Mouse (Mus musculus) CH12.LX (cell line): Measurements from ENCODE around the gene Pcgf3. TPM values are rescaled to one million over a fixed set of nuclear protein-coding genes. Genes with fewer than 3 reads are reported as not detected.
A peak's percentile ranks its signal among the peaks of the same experiment; 100 is the strongest.

Experiments
- DNase-seq: peaks from one replicate; pipeline ENCODE4 v3.0.0-alpha.2; 2013; ENCODE audit errors: extremely low read depth
- H3K27ac ChIP-seq: 2 replicates; pipeline ENCODE4 v1.5.1; 2012; ENCODE audit warnings: low read depth, mild to moderate bottlenecking, control low read depth, moderate library complexity; ENCODE audit not compliant: insufficient read depth
- H3K27me3 ChIP-seq: replicated peaks from 2 replicates; pipeline ENCODE3; 2012; ENCODE audit warnings: inconsistent platforms
- H3K36me3 ChIP-seq, 2 experiments: replicated peaks in 1 of 2; 2 replicates each; pipeline versions ENCODE3 to v1.6.1; 2012; ENCODE audit warnings: inconsistent platforms in 1 of 2, low read length in 1 of 2, mild to moderate bottlenecking in 1 of 2, mixed read lengths in 1 of 2, moderate library complexity in 1 of 2; ENCODE audit not compliant: control insufficient read depth in 1 of 2, insufficient read depth in 1 of 2
- H3K4me1 ChIP-seq, 2 experiments: 2 replicates each; pipeline ENCODE4 v1.6.1; 2012; ENCODE audit warnings: inconsistent platforms in 1 of 2, moderate library complexity in 1 of 2; ENCODE audit not compliant: insufficient read depth in 2 of 2, control insufficient read depth in 1 of 2
- H3K4me2 ChIP-seq: 2 replicates; pipeline ENCODE4 v1.6.1; 2012; ENCODE audit warnings: low read depth, mild to moderate bottlenecking, control low read depth; ENCODE audit not compliant: poor library complexity, insufficient read depth, severe bottlenecking
- H3K4me3 ChIP-seq, 3 experiments: fragments of 150-350 bp in 1 of 3; sonication (generic) in 1 of 3; replicated peaks in 1 of 3; 2 replicates each; pipeline versions ENCODE3 to v1.5.1; 2011 to 2012; ENCODE audit warnings: low read depth in 2 of 3, low read length in 2 of 3, mild to moderate bottlenecking in 2 of 3, moderate library complexity in 2 of 3, control low read depth in 1 of 3, improper control_type of control experiment in 1 of 3, inconsistent platforms in 1 of 3, mixed read lengths in 1 of 3; ENCODE audit not compliant: poor library complexity in 1 of 3
- H3K79me2 ChIP-seq: replicated peaks from 2 replicates; pipeline ENCODE4 v1.6.1; 2012; ENCODE audit warnings: mild to moderate bottlenecking, moderate library complexity; ENCODE audit not compliant: control insufficient read depth, poor library complexity, insufficient read depth, severe bottlenecking; ENCODE audit errors: extremely low read depth
- H3K9ac ChIP-seq: 2 replicates; pipeline ENCODE4 v1.6.1; 2012; ENCODE audit warnings: low read depth, mild to moderate bottlenecking, control low read depth, moderate library complexity; ENCODE audit not compliant: insufficient read depth
- H3K9me3 ChIP-seq: replicated peaks from 2 replicates; pipeline ENCODE3; 2012; ENCODE audit warnings: low read length, inconsistent platforms, mixed read lengths
- BHLHE40 ChIP-seq: IDR thresholded peaks from 2 replicates; pipeline ENCODE4 v1.6.1; 2011; ENCODE audit warnings: mild to moderate bottlenecking, low read depth, low read length, improper control_type of control experiment
- CHD1 ChIP-seq: IDR thresholded peaks from 2 replicates; pipeline ENCODE4 v1.6.1; 2012; ENCODE audit warnings: low read depth, low read length, improper control_type of control experiment, inconsistent platforms
- CHD2 ChIP-seq: IDR thresholded peaks from 2 replicates; pipeline ENCODE4 v1.6.1; 2011; ENCODE audit warnings: low read length, improper control_type of control experiment
- CTCF ChIP-seq, 2 experiments: IDR thresholded peaks in 1 of 2; conservative IDR thresholded peaks in 1 of 2; 2 replicates each; pipeline ENCODE4 v1.5.1; 2011 to 2012; ENCODE audit warnings: low read depth in 2 of 2, low read length in 2 of 2, improper control_type of control experiment in 1 of 2, inconsistent platforms in 1 of 2, mild to moderate bottlenecking in 1 of 2, moderate library complexity in 1 of 2
- E2F4 ChIP-seq: IDR thresholded peaks from 2 replicates; pipeline ENCODE4 v1.6.1; 2011; ENCODE audit warnings: low read depth, low read length, improper control_type of control experiment; ENCODE audit not compliant: insufficient replicate concordance
- ELF1 ChIP-seq: IDR thresholded peaks from 2 replicates; pipeline ENCODE4 v1.6.1; 2014; ENCODE audit warnings: low read depth, mild to moderate bottlenecking, inconsistent platforms, low read length, improper control_type of control experiment
- EP300 ChIP-seq: IDR thresholded peaks from 2 replicates; pipeline ENCODE4 v1.6.1; 2011; ENCODE audit warnings: low read length, improper control_type of control experiment
- ETS1 ChIP-seq: conservative IDR thresholded peaks from 2 replicates; pipeline ENCODE4 v1.6.1; 2012; ENCODE audit warnings: low read depth, mild to moderate bottlenecking, inconsistent platforms, low read length, improper control_type of control experiment, moderate library complexity
- GABPA ChIP-seq: IDR thresholded peaks from 2 replicates; pipeline ENCODE4 v1.6.1; 2012; ENCODE audit warnings: low read depth, low read length, improper control_type of control experiment, inconsistent platforms; ENCODE audit not compliant: insufficient replicate concordance
- HCFC1 ChIP-seq: IDR thresholded peaks from 2 replicates; pipeline ENCODE4 v1.6.1; 2012; ENCODE audit warnings: low read depth, mild to moderate bottlenecking, inconsistent platforms, low read length, improper control_type of control experiment
- IRF4 ChIP-seq: IDR thresholded peaks from 2 replicates; pipeline ENCODE4 v1.6.1; 2014; ENCODE audit warnings: low read depth, mild to moderate bottlenecking, inconsistent platforms, low read length, improper control_type of control experiment
- JUN ChIP-seq: IDR thresholded peaks from 2 replicates; pipeline ENCODE4 v1.6.1; 2011; ENCODE audit warnings: low read depth, mild to moderate bottlenecking, low read length, improper control_type of control experiment, moderate library complexity; ENCODE audit not compliant: insufficient read depth
- JUND ChIP-seq: conservative IDR thresholded peaks from 2 replicates; pipeline ENCODE4 v1.6.1; 2011; ENCODE audit warnings: low read depth, low read length, improper control_type of control experiment
- KAT2A ChIP-seq: IDR thresholded peaks from 2 replicates; pipeline ENCODE4 v1.6.1; 2012; ENCODE audit warnings: low read length, improper control_type of control experiment, inconsistent platforms; ENCODE audit not compliant: insufficient replicate concordance
- MAFK ChIP-seq: IDR thresholded peaks from 2 replicates; pipeline ENCODE4 v1.6.1; 2011; ENCODE audit warnings: low read length, improper control_type of control experiment; ENCODE audit not compliant: insufficient replicate concordance
- MAX ChIP-seq: IDR thresholded peaks from 2 replicates; pipeline ENCODE4 v1.6.1; 2011; ENCODE audit warnings: low read length, improper control_type of control experiment
- MAZ ChIP-seq: IDR thresholded peaks from 2 replicates; pipeline ENCODE4 v1.6.1; 2012; ENCODE audit warnings: low read depth, mild to moderate bottlenecking, inconsistent platforms, low read length, improper control_type of control experiment, moderate library complexity
- MEF2A ChIP-seq: IDR thresholded peaks from 2 replicates; pipeline ENCODE4 v1.6.1; 2014; ENCODE audit warnings: low read depth, mild to moderate bottlenecking, inconsistent platforms, low read length, improper control_type of control experiment, borderline replicate concordance
- MXI1 ChIP-seq: IDR thresholded peaks from 2 replicates; pipeline ENCODE4 v1.6.1; 2011; ENCODE audit warnings: mild to moderate bottlenecking, low read depth, low read length, improper control_type of control experiment
- MYC ChIP-seq: IDR thresholded peaks from 2 replicates; pipeline ENCODE4 v1.6.1; 2011; ENCODE audit warnings: low read depth, mild to moderate bottlenecking, improper control_type of control experiment, low read length
- NELFE ChIP-seq: IDR thresholded peaks from 2 replicates; pipeline ENCODE4 v1.6.1; 2011; ENCODE audit warnings: low read depth, low read length, improper control_type of control experiment
- NRF1 ChIP-seq: IDR thresholded peaks from 2 replicates; pipeline ENCODE4 v1.6.1; 2014; ENCODE audit warnings: low read depth, mild to moderate bottlenecking, inconsistent platforms, low read length, improper control_type of control experiment, moderate library complexity
- PAX5 ChIP-seq: IDR thresholded peaks from 2 replicates; pipeline ENCODE4 v1.6.1; 2012; ENCODE audit warnings: low read length, inconsistent platforms, mixed read lengths
- POLR2A ChIP-seq: IDR thresholded peaks from 2 replicates; pipeline ENCODE4 v1.6.1; 2011; ENCODE audit warnings: low read depth, mild to moderate bottlenecking, improper control_type of control experiment, low read length
- POLR2AphosphoS2 ChIP-seq: IDR thresholded peaks from 2 replicates; pipeline ENCODE4 v1.6.1; 2011; ENCODE audit warnings: low read depth, low read length, improper control_type of control experiment
- RAD21 ChIP-seq: IDR thresholded peaks from 2 replicates; pipeline ENCODE4 v1.6.1; 2011; ENCODE audit warnings: low read depth, mild to moderate bottlenecking, low read length, improper control_type of control experiment, moderate library complexity
- RCOR1 ChIP-seq: conservative IDR thresholded peaks from 2 replicates; pipeline ENCODE4 v1.6.1; 2012; ENCODE audit warnings: low read depth, mild to moderate bottlenecking, inconsistent platforms, low read length, improper control_type of control experiment
- SIN3A ChIP-seq: IDR thresholded peaks from 2 replicates; pipeline ENCODE4 v1.6.1; 2012; ENCODE audit warnings: low read length, improper control_type of control experiment, inconsistent platforms
- SMC3 ChIP-seq: IDR thresholded peaks from 2 replicates; pipeline ENCODE4 v1.6.1; 2011; ENCODE audit warnings: low read depth, low read length, improper control_type of control experiment
- TBP ChIP-seq: conservative IDR thresholded peaks from 2 replicates; pipeline ENCODE4 v1.6.1; 2011; ENCODE audit warnings: low read depth, low read length, improper control_type of control experiment
- TCF12 ChIP-seq: IDR thresholded peaks from 2 replicates; pipeline ENCODE4 v1.6.1; 2014; ENCODE audit warnings: low read depth, mild to moderate bottlenecking, inconsistent platforms, low read length, improper control_type of control experiment
- UBTF ChIP-seq: IDR thresholded peaks from 2 replicates; pipeline ENCODE4 v1.6.1; 2012; ENCODE audit warnings: low read depth, mild to moderate bottlenecking, inconsistent platforms, low read length, improper control_type of control experiment, moderate library complexity
- USF1 ChIP-seq: IDR thresholded peaks from 2 replicates; pipeline ENCODE4 v1.6.1; 2014; ENCODE audit warnings: low read depth, mild to moderate bottlenecking, inconsistent platforms, low read length, improper control_type of control experiment
- USF2 ChIP-seq: conservative IDR thresholded peaks from 2 replicates; pipeline ENCODE4 v1.6.1; 2011; ENCODE audit warnings: low read depth, low read length, improper control_type of control experiment
- ZC3H11A ChIP-seq: IDR thresholded peaks from 2 replicates; pipeline ENCODE4 v1.6.1; 2012; ENCODE audit warnings: low read depth, mild to moderate bottlenecking, inconsistent platforms, low read length, improper control_type of control experiment
- ZKSCAN1 ChIP-seq: IDR thresholded peaks from 2 replicates; pipeline ENCODE4 v1.6.1; 2012; ENCODE audit warnings: low read depth, inconsistent platforms, low read length, improper control_type of control experiment, borderline replicate concordance
- ZMIZ1 ChIP-seq: IDR thresholded peaks from 2 replicates; pipeline ENCODE4 v1.6.1; 2012; ENCODE audit warnings: low read depth, mild to moderate bottlenecking, inconsistent platforms, low read length, improper control_type of control experiment
- ZNF384 ChIP-seq: IDR thresholded peaks from 2 replicates; pipeline ENCODE4 v1.6.1; 2012; ENCODE audit warnings: low read depth, low read length, improper control_type of control experiment, inconsistent platforms
- dilution Hi-C: fragments of 300-500 bp; cut with MboI; formaldehyde crosslinking; loops from 2 replicates; pipeline ENCODE4 v1.14.3; 2020; ENCODE audit warnings: low sequenced_read_pairs; ENCODE audit not compliant: extremely low pct_unique_long_range_greater_than_20kb, extremely low pct_ligation_motif_present
- in situ Hi-C: fragments of 300-500 bp; cut with MboI; formaldehyde crosslinking; loops from 3 replicates; pipeline ENCODE4 v1.14.3; 2019; ENCODE audit warnings: low sequenced_read_pairs, low pct_ligation_motif_present, low pct_unique_long_range_greater_than_20kb, mixed read lengths
- polyA plus RNA-seq: library from polyadenylated mRNA; unstranded; fragments of >175 nt; gene quantifications from 2 replicates; pipeline ENCODE4 v1.2.1, GENCODE M21; 2012; ENCODE audit warnings: low read depth; ENCODE audit not compliant: insufficient read length
- total RNA-seq, 2 experiments: library from RNA; depleted of rRNA; stranded (reverse); fragments of 300-350 nt in 1 of 2; fragments of >200 nt in 1 of 2; gene quantifications; 2 replicates each; pipeline ENCODE4 v1.2.3; 2012 to 2014

Pcgf3 gene
- total RNA-seq (2012; rRNA removed) (5.5 and 8.0 TPM in 2 replicates), total RNA-seq (2014; rRNA removed) (6.0 and 6.8 TPM in 2 replicates), polyA plus RNA-seq (18.8 and 21.8 TPM in 2 replicates)

DNA sequence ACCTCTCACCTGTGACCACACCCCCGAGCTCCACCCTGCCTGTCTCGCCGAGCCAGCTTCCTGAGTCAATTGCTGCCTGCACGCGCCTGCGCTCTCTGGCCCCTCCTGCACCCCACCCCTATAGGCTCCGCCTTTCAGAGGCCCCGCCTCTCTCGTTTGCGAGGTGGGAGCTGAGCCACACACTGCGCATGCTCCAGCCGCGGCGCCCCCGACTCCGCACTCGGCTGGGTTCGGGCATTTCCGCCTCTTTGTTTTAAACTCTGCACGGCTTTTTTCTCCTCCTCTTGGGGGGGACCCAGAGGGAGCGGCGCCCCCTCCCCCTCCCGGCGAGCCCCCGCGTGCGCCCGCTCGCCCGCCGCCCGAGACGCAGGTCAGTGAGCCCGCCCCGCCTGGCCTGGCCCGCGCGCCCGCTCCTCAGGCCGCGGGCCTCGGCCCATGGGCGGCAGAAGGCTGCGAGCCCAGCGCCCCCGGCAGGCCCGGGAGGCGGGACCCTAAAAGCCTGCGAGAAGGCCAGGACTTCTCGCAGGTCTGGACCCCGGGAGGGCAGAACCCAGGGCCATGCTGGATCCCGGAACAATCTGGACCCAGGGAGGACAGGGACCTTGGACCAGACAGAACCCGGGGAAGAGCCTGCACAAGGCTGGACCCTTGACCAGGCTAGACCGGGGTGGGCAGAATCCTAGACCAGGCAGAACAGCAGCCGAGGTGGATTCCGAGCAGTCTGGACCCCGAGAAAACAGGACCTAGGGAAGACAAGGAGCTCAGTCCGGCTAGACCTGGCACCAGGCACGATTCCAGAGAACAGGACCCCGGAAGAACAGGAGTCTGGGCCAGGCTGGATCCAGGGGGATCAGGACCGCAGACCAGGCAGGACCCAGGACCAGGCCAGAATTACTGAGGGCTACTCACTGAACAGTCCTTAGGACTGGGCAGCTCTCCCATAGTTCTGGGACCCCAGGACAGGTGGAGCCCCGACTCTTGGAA, at the start of gene Pcgf3:
Pcgf3 (plus strand) TSS at position 151 of the 984 bp plus-strand sequence.
- dilution Hi-C loops: no loop called here
- H3K27ac ChIP-seq: no peak within 1 kb of the TSS

DNA sequence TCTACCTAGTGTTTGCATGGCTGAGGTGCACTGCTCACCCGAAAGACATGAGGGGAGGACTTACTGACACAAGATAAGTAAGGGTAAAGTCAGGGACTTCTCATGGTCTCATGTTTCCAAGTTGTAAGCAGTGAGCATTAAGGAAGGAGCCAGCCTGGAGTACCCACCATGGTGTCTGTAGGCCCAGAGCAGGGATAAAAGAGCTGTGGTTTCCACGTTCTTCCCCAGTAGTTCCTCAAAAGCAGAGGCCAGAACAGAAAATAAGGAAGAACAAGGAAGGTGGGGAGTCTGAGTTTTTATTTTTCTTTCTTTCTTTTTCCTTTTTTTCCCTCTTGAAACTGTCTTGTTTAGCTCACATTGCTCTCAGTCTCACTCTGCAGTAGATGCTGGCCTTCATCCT, 46.3 kb upstream of the Pcgf3 start:
- no peak for DNase-seq
- Histone ChIP-seq H3K4me1 (no peaks in the 10 kb centered on the region), H3K4me3 (no peak overlapping the region), H3K9ac (no peak overlapping the region), H3K9me3 (no peaks in the 10 kb centered on the region), H3K79me2 (no peaks in the 10 kb centered on the region), H3K27me3 (no peaks in the 10 kb centered on the region), H3K36me3 (no peaks in the 10 kb centered on the region), H3K4me2 (no peak overlapping the region), H3K27ac (no peak overlapping the region)
- dilution Hi-C loops: no loop called here
- in situ Hi-C loops: no loop called here
- TF ChIP-seq MXI1 (no peak), USF2 (no peak), POLR2AphosphoS2 (no peak), NRF1 (no peak), RAD21 (no peak), E2F4 (no peak), TCF12 (no peak), CTCF (conservative IDR thresholded peaks at IDR 0.05 in 1 of 2, IDR thresholded peaks at IDR 0.05 in 1 of 2; ENCODE audit: low read depth in 2 of 2, low read length in 2 of 2) (no peak), IRF4 (no peak), RCOR1 (no peak), MAX (no peak)

More for the DNA sequence above, at the start of gene Pcgf3:
- Histone ChIP-seq H3K9ac (peak within 1 kb of the TSS; percentile 89), H3K9me3 (no peaks in the 10 kb centered on the region), H3K36me3 (peaks cover 0 to 3% of the 10 kb centered on the region in 2 experiments), H3K4me1 (peaks cover 8 to 31% of the 10 kb centered on the region in 2 experiments), H3K27me3 (peaks cover 29% of the 10 kb centered on the region), H3K4me2 (peak within 1 kb of the TSS; percentile 90), H3K4me3 (peak within 1 kb of the TSS; percentile 63 to 94 (median 75)), H3K79me2 (peaks cover 35% of the 10 kb centered on the region)
- TF ChIP-seq SMC3: no peak
- TF ChIP-seq UBTF: no peak
- TF ChIP-seq E2F4: no peak
- no peak for TF ChIP-seq EP300
- TF ChIP-seq MEF2A: no peak
- no peak for TF ChIP-seq RCOR1
- no peak; the same call in 1 of the 2 replicates for TF ChIP-seq SIN3A
- TF ChIP-seq NRF1: peak; percentile 97
- no peak for TF ChIP-seq ZC3H11A
- no peak for TF ChIP-seq IRF4
- TF ChIP-seq ZMIZ1: no peak
- TF ChIP-seq HCFC1: peak; percentile 38; the same call in 1 of the 2 replicates
- no peak for TF ChIP-seq KAT2A
- TF ChIP-seq MYC: no peak
- TF ChIP-seq ETS1: no peak
- no peak for TF ChIP-seq JUND
- peak; percentile 83 for TF ChIP-seq POLR2A
- peak; percentile 33; the same call in 1 of the 2 replicates for TF ChIP-seq MAX
- TF ChIP-seq MAFK: no peak
- no peak for TF ChIP-seq TCF12
- TF ChIP-seq BHLHE40: no peak
- no peak for TF ChIP-seq USF1
- TF ChIP-seq MAZ: peak; percentile 81
- TF ChIP-seq TBP: no peak
- no peak for TF ChIP-seq POLR2AphosphoS2
- no peak for TF ChIP-seq CTCF (conservative IDR thresholded peaks at IDR 0.05 in 1 of 2, IDR thresholded peaks at IDR 0.05 in 1 of 2; ENCODE audit: low read depth in 2 of 2, low read length in 2 of 2)
- no peak for TF ChIP-seq USF2
- TF ChIP-seq ELF1: peak; percentile 87
- no peak for TF ChIP-seq RAD21
- TF ChIP-seq ZNF384: no peak
- no peak for TF ChIP-seq ZKSCAN1
- no peak for TF ChIP-seq JUN
- no peak for TF ChIP-seq GABPA
- no peak for TF ChIP-seq PAX5
- no peak for TF ChIP-seq CHD1
- no peak for TF ChIP-seq CHD2
- peak; percentile 70; the same call in 1 of the 2 replicates for TF ChIP-seq MXI1
- TF ChIP-seq NELFE: peak; percentile 78
- in situ Hi-C loops: no loop called here
- peak; percentile 96 for DNase-seq
